Mouse (Mus musculus): ENCODE data around the gene Klhl25.

- TF ChIP-seq CTCF (IDR thresholded peaks at IDR 0.05; ENCODE audit: low read depth) = no peak
- no peak for TF ChIP-seq EP300 (IDR thresholded peaks at IDR 0.05; ENCODE audit: low read depth)
Observed at GRCm38 (mm10) chr7:75802887-75803286, 45.2 kb upstream of the Klhl25 start.
